Mouse (Mus musculus): ENCODE data around the gene Kctd15. TPM values are rescaled to one million over a fixed set of nuclear protein-coding genes. Genes with fewer than 3 reads are reported as not detected.

Kctd15 gene
- total and polyA plus RNA-seq, 3 experiments: 3.6 to 5.7 (median 3.8) TPM

DNA sequence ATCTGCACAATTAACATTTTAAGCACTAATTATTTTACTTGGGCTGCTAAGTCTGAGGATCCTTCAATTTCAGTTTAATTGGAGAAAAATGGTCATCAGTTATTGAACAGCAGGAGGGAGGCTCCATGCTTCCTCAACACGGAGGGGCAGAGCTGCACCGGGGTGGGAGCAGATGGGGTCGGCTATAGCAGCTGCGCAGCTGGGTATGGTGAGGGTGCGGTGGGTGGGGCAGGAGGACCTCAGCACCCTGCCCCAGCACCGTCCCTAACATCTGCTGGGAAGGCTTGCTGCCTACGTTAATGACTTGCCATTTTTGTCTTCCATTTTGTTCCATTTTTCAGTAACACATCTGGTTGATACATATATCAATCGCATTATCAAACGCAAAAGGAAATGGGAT, 39.6 kb upstream of the Kctd15 start:
- H3K4me3 ChIP-seq: no peak overlapping the region
- intact Hi-C loops (cut with DNase I): no loop called here
- TF ChIP-seq CTCF (IDR thresholded peaks at IDR 0.05) (no peak), EP300 (IDR thresholded peaks at IDR 0.05; ENCODE audit: insufficient read depth, low read depth, low read length) (no peak), POLR2A (IDR thresholded peaks at IDR 0.05; ENCODE audit: insufficient read depth, low read depth, low read length) (no peak)
- H3K4me1 ChIP-seq (ENCODE audit: control insufficient read depth, insufficient read depth, low read length): no peaks in the 10 kb centered on the region
- 73% methylated on average over 9 of the region's 9 CpGs for WGBS
- no peak overlapping the region for H3K27ac ChIP-seq
- no peak for DNase-seq
- no peaks in the 10 kb centered on the region for H3K79me2 ChIP-seq (replicated peaks; ENCODE audit: control insufficient read depth, insufficient read depth, low read length)
- H3K9ac ChIP-seq (ENCODE audit: low read depth, low read length): no peak overlapping the region
- no peaks in the 10 kb centered on the region for H3K36me3 ChIP-seq (ENCODE audit: control insufficient read depth, insufficient read depth, low read length)
- H3K27me3 ChIP-seq (ENCODE audit: control insufficient read depth, insufficient read depth, low read length): no peaks in the 10 kb centered on the region

DNA sequence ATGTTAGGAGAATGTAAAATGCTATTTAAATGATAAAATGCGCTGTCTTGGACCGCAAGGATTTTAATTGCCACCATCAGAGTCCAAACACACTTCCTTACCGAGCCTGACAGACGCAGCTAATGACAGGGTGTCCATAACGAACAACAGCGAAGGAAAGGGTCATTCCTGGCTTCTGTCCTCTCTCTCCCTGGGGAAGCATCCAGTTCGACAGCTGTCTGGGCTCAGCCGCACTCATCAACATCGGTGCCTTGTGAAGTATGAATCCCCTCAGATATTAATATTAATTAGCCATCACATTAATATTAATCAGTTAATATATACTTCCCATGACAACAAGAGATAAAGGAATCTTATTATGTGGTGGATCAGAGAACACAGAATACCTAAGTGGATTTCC, 38.4 kb upstream of the Kctd15 start:
- whole genome bisulfite sequencing: 50% methylated on average over 9 of the region's 9 CpGs
- Histone ChIP-seq H3K79me2 (replicated peaks; ENCODE audit: control insufficient read depth, insufficient read depth, low read length) (no peaks in the 10 kb centered on the region), H3K27ac (no peak overlapping the region), H3K27me3 (ENCODE audit: control insufficient read depth, insufficient read depth, low read length) (no peaks in the 10 kb centered on the region), H3K4me3 (no peak overlapping the region), H3K9ac (ENCODE audit: low read depth, low read length) (no peak overlapping the region), H3K4me1 (ENCODE audit: control insufficient read depth, insufficient read depth, low read length) (no peaks in the 10 kb centered on the region), H3K36me3 (ENCODE audit: control insufficient read depth, insufficient read depth, low read length) (no peaks in the 10 kb centered on the region)
- TF ChIP-seq CTCF (IDR thresholded peaks at IDR 0.05) (no peak), EP300 (IDR thresholded peaks at IDR 0.05; ENCODE audit: insufficient read depth, low read depth, low read length) (no peak), POLR2A (IDR thresholded peaks at IDR 0.05; ENCODE audit: insufficient read depth, low read depth, low read length) (no peak)
- no peak for DNase-seq
- intact Hi-C loops (cut with DNase I): no loop called here

DNA sequence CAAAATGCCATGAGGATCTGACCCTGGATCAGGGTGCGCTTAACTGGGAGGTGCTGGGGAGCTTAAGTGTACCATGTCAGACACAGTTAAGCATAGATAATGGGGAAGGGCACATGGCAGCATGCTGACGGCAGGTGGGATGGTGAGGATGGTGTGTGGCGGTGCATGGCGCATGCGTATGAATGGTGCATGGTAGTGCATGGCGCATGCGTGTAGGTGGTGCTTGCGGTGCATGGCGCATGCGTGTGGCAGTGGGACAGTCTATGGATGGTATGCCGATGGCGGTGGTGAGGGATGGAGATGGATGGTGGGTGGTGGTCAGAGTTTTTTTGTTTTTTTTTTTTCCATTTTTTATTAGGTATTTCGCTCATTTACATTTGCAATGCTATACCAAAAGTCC, 37.4 kb upstream of the Kctd15 start:
- Histone ChIP-seq H3K4me3 (no peak overlapping the region), H3K4me1 (ENCODE audit: control insufficient read depth, insufficient read depth, low read length) (no peaks in the 10 kb centered on the region), H3K27me3 (ENCODE audit: control insufficient read depth, insufficient read depth, low read length) (no peaks in the 10 kb centered on the region), H3K27ac (no peak overlapping the region), H3K9ac (ENCODE audit: low read depth, low read length) (no peak overlapping the region), H3K79me2 (replicated peaks; ENCODE audit: control insufficient read depth, insufficient read depth, low read length) (no peaks in the 10 kb centered on the region), H3K36me3 (ENCODE audit: control insufficient read depth, insufficient read depth, low read length) (no peaks in the 10 kb centered on the region)
- intact Hi-C loops (cut with DNase I): no loop called here
- DNase-seq: no peak
- WGBS: 94% methylated on average over 13 of the region's 13 CpGs
- TF ChIP-seq CTCF (IDR thresholded peaks at IDR 0.05) (no peak), POLR2A (IDR thresholded peaks at IDR 0.05; ENCODE audit: insufficient read depth, low read depth, low read length) (no peak), EP300 (IDR thresholded peaks at IDR 0.05; ENCODE audit: insufficient read depth, low read depth, low read length) (no peak)

DNA sequence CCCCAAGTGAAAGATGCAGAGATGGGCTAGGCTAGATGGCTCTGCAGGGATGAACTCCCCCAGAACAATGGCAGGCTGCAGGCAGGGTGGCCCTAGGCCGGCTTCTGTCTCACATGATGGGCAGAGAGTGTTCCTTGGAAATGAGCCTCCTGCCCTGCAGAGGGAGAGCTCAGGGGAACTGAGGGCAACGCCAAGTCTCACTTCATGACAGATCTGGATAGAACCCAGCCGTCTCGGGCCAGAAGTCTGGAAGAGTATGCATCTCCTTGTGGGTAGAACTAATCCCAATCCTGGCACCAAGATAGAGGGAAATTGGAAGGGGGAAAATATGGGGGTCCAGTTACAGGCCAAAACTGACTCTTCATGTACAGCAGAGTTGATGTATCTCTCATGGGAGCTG, 36.5 kb upstream of the Kctd15 start:
- H3K4me1 ChIP-seq (ENCODE audit: control insufficient read depth, insufficient read depth, low read length): no peaks in the 10 kb centered on the region
- H3K4me3 ChIP-seq: no peak overlapping the region
- TF ChIP-seq POLR2A (IDR thresholded peaks at IDR 0.05; ENCODE audit: insufficient read depth, low read depth, low read length): no peak
- TF ChIP-seq CTCF (IDR thresholded peaks at IDR 0.05): no peak
- WGBS: 80% methylated on average over 4 of the region's 4 CpGs
- no peak overlapping the region for H3K9ac ChIP-seq (ENCODE audit: low read depth, low read length)
- no peaks in the 10 kb centered on the region for H3K27me3 ChIP-seq (ENCODE audit: control insufficient read depth, insufficient read depth, low read length)
- H3K79me2 ChIP-seq (replicated peaks; ENCODE audit: control insufficient read depth, insufficient read depth, low read length): no peaks in the 10 kb centered on the region
- intact Hi-C loops (cut with DNase I): no loop called here
- H3K36me3 ChIP-seq (ENCODE audit: control insufficient read depth, insufficient read depth, low read length): no peaks in the 10 kb centered on the region
- no peak for DNase-seq
- H3K27ac ChIP-seq: no peak overlapping the region

DNA sequence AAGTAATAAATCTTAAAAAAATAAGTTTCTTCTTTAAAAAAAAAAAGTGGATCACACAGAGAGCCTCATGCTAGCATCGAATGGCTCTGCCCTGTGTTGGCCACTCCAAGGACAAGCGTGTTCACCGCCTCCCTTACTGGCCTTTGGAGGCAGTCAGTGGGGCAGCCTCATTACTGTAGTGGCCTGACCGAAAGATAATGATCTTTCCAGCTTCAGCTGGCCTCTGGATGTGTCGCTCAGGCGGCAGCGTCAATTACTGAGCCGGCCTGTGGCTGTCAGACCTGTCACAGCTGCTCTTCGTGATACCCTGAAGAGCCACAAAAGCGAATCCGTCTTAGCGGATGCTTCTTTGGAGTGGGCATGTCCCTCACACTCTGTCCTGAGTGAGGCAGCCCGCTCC, 33.6 kb upstream of the Kctd15 start:
- intact Hi-C loops (cut with DNase I): no loop called here
- Histone ChIP-seq H3K27ac (no peak overlapping the region), H3K36me3 (ENCODE audit: control insufficient read depth, insufficient read depth, low read length) (no peaks in the 10 kb centered on the region), H3K4me3 (no peak overlapping the region), H3K4me1 (ENCODE audit: control insufficient read depth, insufficient read depth, low read length) (no peaks in the 10 kb centered on the region), H3K79me2 (replicated peaks; ENCODE audit: control insufficient read depth, insufficient read depth, low read length) (no peaks in the 10 kb centered on the region), H3K9ac (ENCODE audit: low read depth, low read length) (no peak overlapping the region), H3K27me3 (ENCODE audit: control insufficient read depth, insufficient read depth, low read length) (no peaks in the 10 kb centered on the region)
- 65% methylated on average over 13 of the region's 13 CpGs for WGBS
- DNase-seq: no peak
- TF ChIP-seq CTCF (IDR thresholded peaks at IDR 0.05) (no peak), EP300 (IDR thresholded peaks at IDR 0.05; ENCODE audit: insufficient read depth, low read depth, low read length) (no peak), POLR2A (IDR thresholded peaks at IDR 0.05; ENCODE audit: insufficient read depth, low read depth, low read length) (no peak)

DNA sequence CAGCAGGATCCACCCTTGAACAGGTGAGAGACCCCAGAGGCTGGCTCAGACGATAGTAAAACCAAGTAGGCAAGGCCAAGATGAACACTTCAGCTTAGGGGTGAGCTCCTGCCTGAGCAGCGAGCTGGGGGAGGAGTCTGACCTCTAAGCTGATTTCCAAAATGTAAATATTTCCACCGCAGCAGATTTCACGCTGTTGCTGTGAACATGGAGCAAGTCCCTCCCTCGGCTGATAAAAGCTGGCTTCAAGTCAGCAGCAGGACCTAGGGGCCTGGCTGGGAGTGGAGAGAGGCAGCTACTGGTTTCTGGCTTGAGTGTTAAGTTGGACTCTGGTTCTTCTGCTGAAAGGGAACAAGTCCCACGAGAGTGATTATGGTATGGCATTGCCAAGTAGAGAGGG, 32.5 kb upstream of the Kctd15 start:
- 11% methylated on average over 6 of the region's 6 CpGs for WGBS
- Histone ChIP-seq H3K36me3 (ENCODE audit: control insufficient read depth, insufficient read depth, low read length) (no peaks in the 10 kb centered on the region), H3K9ac (ENCODE audit: low read depth, low read length) (no peak overlapping the region), H3K27me3 (ENCODE audit: control insufficient read depth, insufficient read depth, low read length) (no peaks in the 10 kb centered on the region), H3K79me2 (replicated peaks; ENCODE audit: control insufficient read depth, insufficient read depth, low read length) (no peaks in the 10 kb centered on the region), H3K27ac (no peak overlapping the region), H3K4me1 (ENCODE audit: control insufficient read depth, insufficient read depth, low read length) (no peaks in the 10 kb centered on the region), H3K4me3 (no peak overlapping the region)
- DNase-seq: no peak
- intact Hi-C loops (cut with DNase I): no loop called here
- TF ChIP-seq EP300 (IDR thresholded peaks at IDR 0.05; ENCODE audit: insufficient read depth, low read depth, low read length) (no peak), CTCF (IDR thresholded peaks at IDR 0.05) (no peak), POLR2A (IDR thresholded peaks at IDR 0.05; ENCODE audit: insufficient read depth, low read depth, low read length) (no peak)
